Mouse (Mus musculus): ENCODE measurements around the gene Bsg. TPM values are rescaled to one million over a fixed set of nuclear protein-coding genes. Genes with fewer than 3 reads are reported as not detected.
"Not testable (repeated sequence)": the region's sequence is repeated elsewhere in the genome, so short reads cannot be mapped to it uniquely, and the experiment has no call there.

Gene Bsg
- total RNA-seq, 2 experiments from 2014 or later: 695 to 807 TPM

DNA sequence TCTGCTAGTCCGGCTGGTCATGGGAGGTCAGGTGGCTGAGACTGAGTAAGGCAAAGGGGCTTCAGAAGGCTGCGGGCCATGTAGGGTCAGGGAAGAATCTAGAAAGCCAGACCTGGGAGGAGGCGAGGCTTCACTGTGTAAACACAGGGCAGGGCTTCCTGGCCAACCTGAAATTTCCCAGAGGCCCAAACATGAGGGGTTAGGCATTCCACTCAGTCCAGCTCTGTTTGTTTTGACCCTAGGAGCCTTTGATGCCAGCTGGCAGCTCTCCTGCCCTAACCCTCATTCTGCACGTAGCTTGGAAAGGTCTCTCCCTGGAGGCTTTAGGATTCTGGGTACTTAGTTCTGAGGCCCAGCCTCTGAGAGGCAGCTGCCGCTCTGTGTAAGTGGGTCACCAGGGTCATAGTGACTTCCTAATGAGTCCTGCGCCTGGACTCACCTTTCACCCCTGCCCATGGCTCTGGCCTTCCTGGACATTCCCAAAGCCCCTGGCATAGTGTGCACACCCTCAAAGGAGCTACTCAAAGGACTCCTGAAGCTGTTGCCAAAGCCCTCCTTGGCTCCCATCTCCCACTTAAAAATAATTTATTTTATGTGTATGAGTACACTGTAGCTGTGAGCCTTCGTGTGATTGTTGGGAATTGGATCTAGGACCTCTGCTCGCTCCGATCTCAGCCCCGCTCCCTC is 2.7 kb upstream of the Bsg start:
- no peak for DNase-seq (ENCODE audit: low spot score in 2 of 2)

DNA sequence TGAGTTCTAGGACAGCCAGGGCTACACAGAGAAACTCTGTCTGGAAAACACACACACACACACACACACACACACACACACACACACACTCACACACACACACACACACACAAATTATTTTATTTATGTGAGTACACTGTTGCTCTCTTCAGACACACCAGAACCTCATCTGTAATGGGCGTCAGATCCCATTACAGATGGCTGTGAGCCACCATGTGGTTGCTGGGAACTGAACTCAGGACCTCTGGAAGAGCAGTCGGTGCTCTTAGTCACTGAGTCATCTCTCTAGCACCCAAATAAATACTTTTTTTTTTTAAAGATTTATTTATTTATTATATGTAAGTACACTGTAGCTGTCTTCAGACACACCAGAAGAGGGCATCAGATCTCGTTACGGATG is 1.3 kb upstream of the Bsg start:
- DNase-seq (ENCODE audit: low spot score in 2 of 2): not testable (repeated sequence)

DNA sequence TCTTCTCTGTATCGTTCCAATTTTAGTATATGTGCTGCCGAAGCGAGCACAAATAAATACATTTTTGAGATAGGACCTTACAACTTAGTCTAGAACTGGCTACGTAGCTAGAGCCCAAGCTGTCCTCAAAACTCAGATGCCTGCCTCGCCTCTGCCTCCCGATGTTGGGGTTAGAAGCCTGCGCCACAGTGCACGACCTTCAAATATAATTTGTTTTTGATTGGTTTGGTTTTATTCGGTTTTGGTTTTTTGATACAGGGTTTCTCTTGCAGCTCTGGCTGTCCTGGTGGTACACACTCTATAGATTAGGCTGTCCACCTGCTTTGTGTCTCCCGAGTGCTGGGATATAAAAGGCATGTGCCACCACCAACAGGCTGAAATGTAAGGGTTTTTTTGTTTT is 750 bp upstream of the Bsg start:
- DNase-seq (ENCODE audit: low spot score in 2 of 2): no peak

DNA sequence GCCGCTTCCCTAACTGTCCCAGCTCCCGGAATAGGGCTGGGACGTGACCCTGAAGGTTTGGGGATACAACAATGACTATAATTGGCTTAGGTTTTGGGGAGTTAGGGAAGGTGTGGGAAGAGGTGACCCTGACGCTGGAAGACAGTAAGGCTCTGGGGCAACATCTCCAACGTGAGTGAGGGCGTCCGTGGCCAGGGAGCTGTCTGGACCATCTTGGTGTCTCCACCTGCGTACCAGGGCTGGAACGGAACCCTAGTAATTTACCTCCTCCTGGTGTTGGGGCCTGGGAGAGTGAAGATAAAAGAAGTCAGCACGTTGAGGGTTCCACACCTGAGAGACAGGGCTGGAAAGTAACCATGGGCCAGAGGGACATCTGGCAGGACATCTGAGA is 674 bp downstream of the Bsg start:
- DNase-seq (ENCODE audit: low spot score in 2 of 2): no peak

DNA sequence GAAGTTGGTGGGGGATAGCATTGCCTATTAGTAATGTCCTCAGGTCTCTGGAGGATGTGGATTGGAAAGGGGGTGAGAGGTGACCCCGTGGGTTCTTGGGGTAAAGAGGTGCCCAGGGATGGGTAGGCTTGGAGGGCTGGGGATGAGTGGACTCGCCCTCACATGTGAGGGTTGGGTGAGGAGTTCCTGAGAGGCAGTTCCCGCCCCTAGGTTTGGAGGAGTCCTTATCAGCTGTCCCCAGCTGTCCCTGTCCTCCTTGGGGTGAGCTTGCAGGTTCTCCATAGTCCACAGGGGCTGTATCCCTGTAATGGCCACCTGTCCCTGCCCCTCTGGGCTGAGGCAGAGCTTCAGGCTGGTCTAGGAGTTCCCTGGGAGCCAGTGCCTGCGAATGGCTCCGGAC is 1.7 kb downstream of the Bsg start:
- DNase-seq (ENCODE audit: low spot score in 2 of 2): no peak

DNA sequence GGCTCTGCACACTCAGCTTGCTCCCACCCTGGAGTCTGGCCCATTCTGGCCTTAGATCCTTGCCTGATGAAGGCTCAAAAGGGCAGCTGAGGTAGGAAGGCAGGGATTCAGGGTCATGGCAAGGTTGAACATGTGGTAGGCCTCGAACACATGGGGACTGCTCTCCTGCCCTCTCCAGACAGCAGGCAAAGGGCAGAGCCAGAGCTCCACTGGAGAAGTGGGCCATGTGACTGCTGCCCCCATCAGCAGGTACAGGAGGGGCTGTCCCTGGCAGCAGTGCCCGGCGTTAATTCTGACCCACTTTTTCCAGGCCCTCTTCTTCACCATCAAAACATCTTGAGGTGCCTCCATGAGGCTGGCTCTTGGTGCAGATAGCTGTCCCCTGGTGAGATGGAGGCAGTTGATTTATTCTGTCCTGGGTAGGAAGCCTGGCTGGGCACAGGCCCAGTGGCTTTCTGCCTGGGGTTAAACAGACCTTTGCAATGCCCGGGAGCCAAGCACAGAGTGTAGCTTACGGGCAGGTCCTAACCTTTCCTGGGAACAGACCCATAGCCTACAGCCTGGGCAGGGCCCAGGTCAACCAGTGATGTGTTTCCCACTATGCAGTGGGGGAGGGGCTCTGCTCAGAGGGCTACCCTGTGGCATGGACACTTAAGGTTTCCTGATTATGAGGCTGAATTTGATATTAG is 2.3 kb downstream of the Bsg start:
- no peak for DNase-seq (ENCODE audit: low spot score in 2 of 2)

DNA sequence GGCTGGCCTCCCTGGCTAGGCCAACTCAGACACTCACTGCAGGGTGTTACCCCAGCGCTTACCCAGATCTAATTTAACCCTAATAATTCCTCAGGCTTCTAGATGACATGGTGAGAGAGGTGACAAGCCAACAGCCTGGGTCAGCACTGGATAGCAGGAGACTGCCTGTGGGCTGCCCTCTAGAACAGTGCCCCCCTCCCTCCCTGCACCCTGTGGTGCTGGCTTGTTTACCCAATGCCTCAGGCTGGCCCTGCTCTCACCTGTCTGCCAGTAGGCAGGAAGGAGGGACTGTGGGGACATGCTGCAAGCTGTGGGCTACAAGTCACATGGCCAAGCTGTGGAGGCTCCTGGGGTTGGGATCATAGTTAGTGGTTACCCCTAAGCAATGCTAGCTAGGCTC is 2.9 kb downstream of the Bsg start:
- no peak for DNase-seq (ENCODE audit: low spot score in 2 of 2)

DNA sequence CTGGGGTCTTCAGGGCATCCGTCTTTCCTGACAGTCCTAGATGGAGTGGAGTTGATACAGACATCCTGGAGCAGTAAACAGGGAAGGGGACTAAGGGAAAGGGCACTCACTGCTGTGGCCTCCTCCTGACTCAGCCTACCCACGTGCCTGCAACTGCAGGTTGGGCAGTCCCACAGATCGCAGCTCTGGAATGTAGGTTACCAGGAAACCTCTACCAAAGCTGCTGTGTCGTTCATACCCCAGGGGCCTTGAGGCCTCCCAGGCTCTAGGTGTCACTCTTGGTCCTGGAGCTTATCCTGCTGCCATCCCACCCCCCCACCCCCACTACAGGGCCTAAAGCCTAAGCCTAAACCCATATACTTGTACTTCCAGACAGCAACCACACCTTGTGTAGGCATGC is 3.5 kb downstream of the Bsg start:
- no peak for DNase-seq (ENCODE audit: low spot score in 2 of 2)

DNA sequence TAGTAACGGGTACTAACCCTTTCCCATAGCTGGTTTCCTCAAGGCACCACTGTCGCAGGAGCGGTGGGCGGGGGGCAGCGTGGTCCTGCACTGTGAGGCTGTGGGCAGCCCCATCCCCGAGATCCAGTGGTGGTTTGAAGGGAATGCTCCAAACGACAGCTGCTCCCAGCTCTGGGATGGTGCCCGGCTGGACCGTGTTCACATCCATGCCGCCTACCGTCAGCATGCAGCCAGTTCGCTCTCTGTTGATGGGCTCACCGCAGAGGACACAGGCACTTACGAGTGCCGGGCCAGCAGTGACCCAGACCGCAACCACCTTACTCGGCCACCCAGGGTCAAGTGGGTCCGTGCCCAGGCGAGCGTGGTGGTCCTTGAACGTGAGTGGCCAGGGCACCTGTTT is 4.4 kb downstream of the Bsg start:
- no peak for DNase-seq (ENCODE audit: low spot score in 2 of 2)

DNA sequence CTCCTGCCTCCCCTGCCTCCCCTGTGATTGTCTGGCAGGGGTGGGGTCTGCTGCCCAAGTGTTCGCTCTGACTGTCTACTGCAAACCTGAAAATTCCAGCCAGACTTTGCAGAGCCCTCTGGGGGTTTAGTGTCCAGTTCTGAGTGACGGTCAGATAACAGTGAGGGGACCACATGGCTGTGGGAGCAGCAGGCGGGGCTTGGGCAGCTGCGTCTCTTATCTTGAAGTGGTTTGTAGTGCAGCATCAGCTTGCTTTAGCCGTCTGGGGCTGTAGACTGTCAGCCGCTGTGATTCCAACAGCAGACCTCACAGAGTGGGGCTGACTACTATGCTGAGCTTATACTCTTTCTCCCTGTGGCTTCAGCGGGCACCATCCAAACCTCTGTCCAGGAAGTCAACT is 5.0 kb downstream of the Bsg start:
- no peak for DNase-seq (ENCODE audit: low spot score in 2 of 2)

DNA sequence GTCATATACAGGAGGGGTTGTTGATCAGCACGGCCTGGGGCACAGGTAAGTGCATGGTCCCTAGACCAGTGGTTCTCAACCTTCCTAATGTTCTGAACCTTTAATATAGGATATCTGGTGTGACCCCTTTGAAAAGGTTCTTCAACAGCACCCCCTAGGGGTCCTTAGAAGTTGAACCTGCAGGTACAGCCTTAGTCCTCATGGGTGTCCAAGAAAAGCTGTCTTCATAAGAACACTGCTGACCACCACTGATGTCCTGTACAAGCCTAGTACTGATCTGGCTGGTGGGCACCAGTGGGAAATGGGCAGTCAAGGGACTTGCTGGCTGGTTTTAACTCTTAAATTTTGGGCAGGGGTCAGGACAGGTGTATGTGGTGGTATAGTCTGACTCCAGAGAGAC is 7.7 kb downstream of the Bsg start:
- no peak for DNase-seq (ENCODE audit: low spot score in 2 of 2)

DNA sequence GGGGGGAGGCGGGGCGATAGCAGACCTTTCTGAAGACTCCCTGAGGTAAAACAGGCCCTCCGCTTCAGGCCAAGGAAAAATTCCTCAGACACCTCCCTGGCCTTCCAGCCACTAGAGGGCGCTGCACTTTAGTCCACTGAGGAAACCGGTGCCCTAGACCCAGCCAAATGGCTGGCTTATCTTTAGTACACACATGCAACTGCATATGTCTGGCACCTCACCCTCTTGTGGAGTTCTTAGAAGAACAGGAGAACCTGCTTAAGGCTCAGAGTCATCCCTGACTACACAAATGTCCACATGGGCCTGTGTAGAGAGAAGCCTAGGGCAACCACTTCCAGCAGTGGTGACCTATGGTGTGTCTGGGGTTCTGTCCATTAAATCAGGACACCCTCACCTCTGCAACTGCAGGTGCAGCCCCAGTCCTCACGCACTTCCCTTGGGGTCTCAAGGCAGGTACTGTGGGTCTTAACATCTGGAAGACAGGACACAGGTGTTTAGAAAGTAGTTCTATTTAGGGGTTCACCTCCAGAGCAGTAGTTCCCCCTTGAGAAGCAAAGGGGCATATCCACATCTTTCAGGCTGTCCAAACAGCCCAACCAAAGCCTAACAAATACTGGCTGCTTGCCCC is 8.3 kb downstream of the Bsg start:
- DNase-seq (ENCODE audit: low spot score in 2 of 2): peak; percentile 72 to 73

DNA sequence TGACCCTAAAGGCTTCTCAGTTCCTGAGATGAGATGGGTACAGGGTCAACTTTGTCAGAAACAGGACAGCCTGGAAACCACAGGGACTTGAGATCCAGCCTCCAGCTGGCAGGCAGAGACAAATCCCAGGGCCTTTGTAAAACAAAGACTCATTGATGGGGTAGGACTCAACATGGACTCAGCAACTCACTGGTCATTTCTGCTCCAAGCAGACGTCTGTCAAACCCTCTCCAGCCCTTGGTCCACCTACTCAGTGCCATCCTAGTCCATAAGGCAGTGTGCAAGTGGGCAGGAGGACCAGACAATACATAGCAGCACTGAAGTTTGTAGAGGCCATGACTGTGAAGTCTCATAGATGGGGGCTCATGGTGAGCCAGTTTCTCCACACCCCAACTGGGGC is 8.9 kb downstream of the Bsg start:
- DNase-seq (ENCODE audit: low spot score in 2 of 2): no peak

DNA sequence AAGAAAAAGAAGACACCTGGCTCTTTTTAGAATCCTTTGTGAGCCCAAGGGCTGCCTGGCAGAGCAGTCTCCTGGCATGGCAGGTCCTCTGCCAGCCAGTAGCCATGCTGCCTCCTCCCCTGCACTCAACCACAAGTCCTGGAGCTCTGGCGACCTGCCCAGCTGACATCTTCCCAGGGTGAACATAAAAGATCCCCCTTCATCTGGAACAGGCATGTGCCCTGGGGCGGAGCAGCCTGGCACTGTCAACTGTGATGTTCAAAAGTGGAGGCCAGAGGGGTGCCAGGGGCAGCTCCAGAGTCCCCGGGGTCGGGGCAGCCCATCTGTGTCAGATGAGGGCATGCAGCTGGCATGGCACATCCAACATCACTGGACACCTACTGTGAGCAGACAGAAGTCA is 10.7 kb downstream of the Bsg start:
- no peak for DNase-seq (ENCODE audit: low spot score in 2 of 2)

DNA sequence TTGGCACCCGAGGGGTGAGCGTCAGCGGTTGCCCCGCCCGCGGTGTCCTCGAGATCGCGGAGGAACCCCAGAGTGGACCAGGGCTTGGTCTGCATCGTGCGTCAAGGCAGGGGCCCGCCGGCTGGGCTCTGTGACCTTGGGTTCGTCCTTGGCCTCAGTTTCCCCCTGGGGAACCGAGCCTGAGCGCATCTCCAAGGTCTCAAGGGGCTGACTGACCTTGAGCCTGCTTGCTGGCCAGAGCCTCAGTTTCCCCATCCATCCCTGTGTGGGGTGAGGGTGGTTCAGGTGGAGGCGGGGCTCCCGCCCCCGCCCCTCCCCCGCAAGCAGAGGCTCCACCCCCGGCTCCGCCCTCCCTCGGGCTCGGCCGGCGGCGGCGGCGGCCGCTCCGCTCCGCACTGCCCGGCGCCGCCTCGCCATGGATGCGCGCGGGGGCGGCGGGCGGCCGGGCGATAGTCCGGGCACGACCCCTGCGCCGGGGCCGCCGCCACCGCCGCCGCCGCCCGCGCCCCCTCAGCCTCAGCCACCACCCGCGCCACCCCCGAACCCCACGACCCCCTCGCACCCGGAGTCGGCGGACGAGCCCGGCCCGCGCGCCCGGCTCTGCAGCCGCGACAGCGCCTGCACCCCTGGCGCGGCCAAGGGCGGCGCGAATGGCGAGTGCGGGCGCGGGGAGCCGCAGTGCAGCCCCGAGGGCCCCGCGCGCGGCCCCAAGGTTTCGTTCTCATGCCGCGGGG is 12.1 kb downstream of the Bsg start, which contains the start of gene Hcn2:
Hcn2 (plus strand) TSS at position 381 of the 734 bp plus-strand sequence.
- DNase-seq (ENCODE audit: low spot score in 2 of 2): no peak

DNA sequence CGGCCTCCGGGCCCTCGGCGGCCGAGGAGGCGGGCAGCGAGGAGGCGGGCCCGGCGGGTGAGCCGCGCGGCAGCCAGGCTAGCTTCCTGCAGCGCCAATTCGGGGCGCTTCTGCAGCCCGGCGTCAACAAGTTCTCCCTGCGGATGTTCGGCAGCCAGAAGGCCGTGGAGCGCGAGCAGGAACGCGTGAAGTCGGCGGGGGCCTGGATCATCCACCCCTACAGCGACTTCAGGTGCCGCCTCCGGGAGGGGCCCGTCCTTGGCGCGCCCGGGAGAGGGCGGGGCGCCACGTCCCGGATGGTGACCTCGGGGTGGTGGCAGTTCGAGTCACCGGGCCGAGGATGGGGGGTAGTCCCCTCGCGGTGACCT is 12.7 kb downstream of the Bsg start:
- peak in 1 of 2 experiments; percentile 50 for DNase-seq (ENCODE audit: low spot score in 2 of 2)

DNA sequence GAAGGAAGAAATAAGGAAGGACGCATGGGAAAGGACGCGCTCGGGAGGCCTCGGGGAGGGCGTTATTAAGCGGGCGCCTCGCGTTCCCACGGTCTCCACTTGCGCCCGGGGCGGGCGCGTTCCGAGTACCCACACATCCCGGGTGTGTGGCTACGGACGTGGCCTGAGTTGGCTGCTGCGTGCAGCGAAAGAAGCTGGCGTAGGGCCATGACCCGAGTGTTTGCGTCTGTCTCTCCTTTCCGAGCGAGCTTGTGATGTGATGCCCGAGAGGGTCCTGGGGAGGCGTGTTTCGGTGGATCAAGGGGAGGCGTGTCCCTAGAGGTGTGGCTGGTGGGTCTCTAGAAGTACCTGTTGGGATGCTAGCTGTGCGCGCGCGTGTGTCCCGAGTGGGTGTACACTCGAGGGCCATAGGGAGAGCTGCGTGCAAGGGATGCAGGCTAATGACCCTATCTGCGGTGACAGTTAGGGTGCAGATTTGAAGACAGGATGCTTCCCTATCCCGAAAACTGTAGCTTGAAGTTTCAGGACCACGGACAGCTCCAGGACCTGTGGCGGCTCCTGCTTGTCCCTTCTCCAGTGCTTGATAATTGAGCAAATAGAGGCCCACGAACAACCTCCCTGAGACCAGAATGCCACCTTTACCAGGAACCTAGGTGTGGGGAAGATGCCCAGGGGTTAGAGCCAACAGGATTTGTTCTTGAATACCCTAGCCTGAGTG is 13.5 kb downstream of the Bsg start:
- no peak for DNase-seq (ENCODE audit: low spot score in 2 of 2)

DNA sequence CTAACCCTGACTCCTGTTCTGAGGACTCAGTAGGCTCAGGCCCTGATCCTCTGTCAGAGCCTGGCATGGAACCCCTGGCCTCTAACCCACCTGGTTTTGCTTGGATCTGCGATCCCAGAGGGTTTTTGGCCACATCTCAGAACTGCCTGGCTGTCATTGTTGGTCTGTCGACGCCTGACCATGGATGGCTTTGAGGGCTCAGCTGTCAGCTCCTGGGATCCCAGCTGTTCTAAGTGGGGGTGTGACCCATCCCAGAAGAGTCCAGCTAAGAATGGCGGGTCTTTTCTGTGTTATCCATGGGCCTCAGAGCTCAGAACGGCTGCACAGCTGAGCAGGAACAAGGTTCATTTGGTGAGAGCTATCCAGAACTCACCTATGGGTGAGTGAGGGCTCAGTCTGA is 16.8 kb downstream of the Bsg start:
- no peak for DNase-seq (ENCODE audit: low spot score in 2 of 2)

DNA sequence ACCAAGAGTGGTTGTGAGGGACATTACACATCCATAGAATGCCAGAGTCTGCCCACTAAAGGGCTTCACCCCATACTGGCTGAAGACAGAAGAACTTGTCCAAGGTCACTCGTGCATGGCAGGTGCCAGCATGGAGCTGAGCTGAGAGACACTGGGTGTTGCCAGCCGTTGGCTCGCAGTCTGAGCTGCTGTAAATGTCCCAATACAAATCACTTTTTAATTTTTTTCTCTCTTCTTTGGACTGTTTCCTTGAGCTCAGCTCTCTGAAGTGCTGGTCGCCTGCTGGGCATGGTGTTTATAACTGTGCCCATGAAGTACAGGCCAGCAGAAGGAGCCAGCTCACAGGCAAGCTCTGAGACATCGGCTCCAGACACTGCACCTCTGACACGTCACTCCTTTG is 18.8 kb downstream of the Bsg start:
- no peak for DNase-seq (ENCODE audit: low spot score in 2 of 2)

DNA sequence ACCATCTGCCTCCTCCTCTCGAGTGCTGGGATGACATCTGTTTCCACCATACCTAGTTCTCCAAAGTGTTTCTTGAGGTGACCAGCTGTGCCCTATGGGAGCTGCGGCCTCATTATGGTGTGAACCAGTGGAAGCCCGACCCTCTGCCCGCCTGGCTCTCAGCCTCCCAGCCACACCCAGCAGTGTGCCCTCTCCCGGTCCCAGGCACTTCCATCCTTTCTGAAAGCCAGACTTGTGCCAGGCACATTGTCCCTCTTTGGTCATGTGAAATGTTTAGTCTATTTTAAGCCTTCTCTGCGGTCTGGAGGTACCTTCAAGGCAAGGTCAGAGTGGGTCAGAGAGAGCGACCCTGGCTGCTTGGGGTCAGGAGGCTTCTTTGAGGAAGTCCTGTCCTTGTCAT is 19.4 kb downstream of the Bsg start:
- DNase-seq (ENCODE audit: low spot score in 2 of 2): no peak

DNA sequence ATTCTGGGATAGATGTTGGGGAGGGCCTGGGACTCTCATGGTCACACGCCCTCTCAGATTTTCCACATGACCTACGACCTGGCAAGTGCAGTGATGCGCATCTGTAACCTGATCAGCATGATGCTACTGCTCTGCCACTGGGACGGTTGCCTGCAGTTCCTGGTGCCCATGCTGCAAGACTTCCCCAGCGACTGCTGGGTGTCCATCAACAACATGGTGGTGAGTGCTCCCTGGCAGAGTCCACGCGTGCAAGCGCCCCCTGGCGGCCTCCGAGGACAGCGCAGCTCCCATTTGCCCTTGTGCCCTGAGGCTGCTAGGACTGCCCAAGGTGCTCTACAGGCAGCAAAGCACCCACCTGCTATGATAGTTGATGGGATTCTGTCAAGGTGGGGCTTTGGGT is 21.8 kb downstream of the Bsg start:
- DNase-seq (ENCODE audit: low spot score in 2 of 2): no peak

All from layer of hippocampus, postnatal 14 days (tissue).